8 mouse cellular contexts compared by ENCODE assay signal in genomic region chr7:28378769-28379651, GRCm38 (mm10). TPM values are rescaled to one million over a fixed set of nuclear protein-coding genes. Genes with fewer than 3 reads are reported as not detected.
DNase-seq lines count a peak whose midpoint lies in the region; ATAC-seq lines count a peak whose summit lies in the region.

No protein-coding gene starts in this region.

- H3K27me3 ChIP-seq in hindbrain, embryonic 12.5 days, result peaks cover 8% of the 10 kb centered on the region; the same call in 1 of the 2 replicates

- H3K4me2 ChIP-seq in hindbrain, embryonic 12.5 days (replicated peaks), result peak overlapping the region; percentile 90

- WGBS in hindbrain, embryonic 12.5 days, result under 1% methylated on average over 52 of the region's 53 CpGs

- peak overlapping the region; percentile 84 for H3K27ac ChIP-seq in hindbrain, embryonic 12.5 days

- peaks cover 4% of the 10 kb centered on the region; the same call in 1 of the 2 replicates for H3K36me3 ChIP-seq in hindbrain, embryonic 12.5 days

- ATAC-seq in hindbrain, embryonic 12.5 days (ENCODE audit: low FRiP score), result peak; percentile 60

- H3K4me1 ChIP-seq in hindbrain, embryonic 12.5 days, result peaks cover 68% of the 10 kb centered on the region

- peak; percentile 98 for DNase-seq in Muller cell, postnatal 12 days (ENCODE audit: inconsistent ontology term)
- peak; percentile 69 for DNase-seq in cerebellum, adult 9-11 months
- peak; percentile 75 to 81 for DNase-seq in frontal cortex, postnatal 10 days (ENCODE audit: low spot score in 2 of 2)
- peak; percentile 70 for DNase-seq in left cerebral cortex, adult 11 months (ENCODE audit: low spot score)
- peak; percentile 97 for DNase-seq in lung, postnatal 4 days
- DNase-seq in retina, postnatal 1 day, result peak; percentile 92
- DNase-seq in thymus, postnatal 4 days, result peak; percentile 98

- no peaks in the 10 kb centered on the region for H3K9me3 ChIP-seq in hindbrain, embryonic 12.5 days (replicated peaks)

- H3K9ac ChIP-seq in hindbrain, embryonic 12.5 days, result peak overlapping the region; percentile 78

- H3K4me3 ChIP-seq in hindbrain, embryonic 12.5 days, result peak overlapping the region; percentile 55

RNA-seq across cellular contexts. Expression of gene Zfp36, which starts 1.0 kb away (rescaled TPM):
- polyA plus RNA-seq in hindbrain, embryonic 12.5 days (2016; fragmentation: Nextera tagmentation; extraction: Ambion mirVana), result 6.3 and 7.3 TPM in 2 replicates

RNA-seq across cellular contexts. Expression of gene Plekhg2, which starts 6.6 kb away (rescaled TPM):
- polyA plus RNA-seq in hindbrain, embryonic 12.5 days (2016; fragmentation: Nextera tagmentation; extraction: Ambion mirVana), result 71.7 and 74.9 TPM in 2 replicates

RNA-seq across cellular contexts. Expression of gene Med29, which starts 13.5 kb away (rescaled TPM):
- 39.6 and 42.2 TPM in 2 replicates for polyA plus RNA-seq in hindbrain, embryonic 12.5 days (2016; fragmentation: Nextera tagmentation; extraction: Ambion mirVana)

RNA-seq across cellular contexts. Expression of gene Paf1, which starts 13.7 kb away (rescaled TPM):
- 83.9 and 85.9 TPM in 2 replicates for polyA plus RNA-seq in hindbrain, embryonic 12.5 days (2016; fragmentation: Nextera tagmentation; extraction: Ambion mirVana)

RNA-seq across cellular contexts. Expression of gene Rps16, which starts 28.6 kb away (rescaled TPM):
- polyA plus RNA-seq in hindbrain, embryonic 12.5 days (2016; fragmentation: Nextera tagmentation; extraction: Ambion mirVana), result 514 and 573 TPM in 2 replicates

Comparison
In these comparisons a context has a peak if more than half of its experiments do, and no peak if none do; other contexts are left out.
1. Peak in every context shown above with its lines: DNase-seq, ATAC-seq, H3K4me3 ChIP-seq and H3K27ac ChIP-seq.